In genomic region chr17:8800478-8801082, GRCm38 (mm10) we compare ENCODE assay signal across 8 mouse cellular contexts.
DNase-seq lines count a peak whose midpoint lies in the region; ATAC-seq lines count a peak whose summit lies in the region.

No protein-coding gene starts in this region.

- H3K27ac ChIP-seq in hindbrain, embryonic 12.5 days: peak overlapping the region; percentile 94
- H3K27ac ChIP-seq in liver, embryonic 15.5 days (replicated peaks): no peak overlapping the region

- peaks cover 42% of the 10 kb centered on the region for H3K27me3 ChIP-seq in hindbrain, embryonic 12.5 days
- peaks cover 86% of the 10 kb centered on the region for H3K27me3 ChIP-seq in liver, embryonic 15.5 days

- H3K4me3 ChIP-seq in hindbrain, embryonic 12.5 days: peak overlapping the region; percentile 76
- peak overlapping the region; percentile 49 for H3K4me3 ChIP-seq in liver, embryonic 15.5 days (replicated peaks)

- 0% methylated on average over 48 of the region's 53 CpGs for WGBS in hindbrain, embryonic 12.5 days
- under 1% methylated on average over 53 of the region's 53 CpGs for WGBS in liver, embryonic 15.5 days (ENCODE audit: insufficient replicate concordance)

- H3K4me1 ChIP-seq in hindbrain, embryonic 12.5 days: peaks cover 22% of the 10 kb centered on the region
- H3K4me1 ChIP-seq in liver, embryonic 15.5 days (replicated peaks): peaks cover 7% of the 10 kb centered on the region

- peak; percentile 70 for ATAC-seq in hindbrain, embryonic 12.5 days (ENCODE audit: low FRiP score)
- no peak for ATAC-seq in liver, embryonic 15.5 days (ENCODE audit: insufficient read depth)

- no peaks in the 10 kb centered on the region for H3K9me3 ChIP-seq in hindbrain, embryonic 12.5 days (replicated peaks)
- H3K9me3 ChIP-seq in liver, embryonic 15.5 days (replicated peaks): no peaks in the 10 kb centered on the region

- H3K4me2 ChIP-seq in hindbrain, embryonic 12.5 days (replicated peaks): peak overlapping the region; percentile 88
- H3K4me2 ChIP-seq in liver, embryonic 15.5 days: peak overlapping the region; percentile 69

- no peaks in the 10 kb centered on the region for H3K36me3 ChIP-seq in hindbrain, embryonic 12.5 days
- no peaks in the 10 kb centered on the region for H3K36me3 ChIP-seq in liver, embryonic 15.5 days (replicated peaks)

- peak overlapping the region; percentile 89 for H3K9ac ChIP-seq in hindbrain, embryonic 12.5 days
- H3K9ac ChIP-seq in liver, embryonic 15.5 days: no peak overlapping the region

- DNase-seq in cerebellum, adult 9-10 months: peak; percentile 48
- DNase-seq in cerebellum, postnatal 25 days: no peak
- DNase-seq in urinary bladder, postnatal 14 days (ENCODE audit: low spot score): peak; percentile 42
- DNase-seq in urinary bladder, postnatal 10 days (ENCODE audit: low spot score): no peak
- DNase-seq in retina, postnatal 1 day: peak; percentile 80
- no peak for DNase-seq in adrenal gland, postnatal 10 days

Comparison
In these comparisons a context has a peak if more than half of its experiments do, and no peak if none do; other contexts are left out.
1. DNase-seq: peak in cerebellum, adult 9-10 months (single experiment), urinary bladder, postnatal 14 days (single experiment) and retina, postnatal 1 day (single experiment); none in cerebellum, postnatal 25 days (0 of 2), urinary bladder, postnatal 10 days (single experiment) and adrenal gland, postnatal 10 days (single experiment).